Mouse (Mus musculus) gastrocnemius, postnatal 14 days (tissue): Measurements from ENCODE around the gene Aurkb. TPM values are rescaled to one million over a fixed set of nuclear protein-coding genes. Genes with fewer than 3 reads are reported as not detected.
"Not testable (repeated sequence)": the region's sequence is repeated elsewhere in the genome, so short reads cannot be mapped to it uniquely, and the experiment has no call there.

Source experiments
- DNase-seq: peaks from one replicate; pipeline ENCODE4 v3.0.0; 2021; ENCODE audit warnings: mixed read lengths
- intact Hi-C: fragments of 180-260 bp; cut with DNase I; formaldehyde crosslinking; loops from one replicate; pipeline ENCODE4 v1.15.1; 2025; ENCODE audit warnings: low total_unique reads
- long read RNA-seq, 2 experiments: library from polyadenylated mRNA; stranded (forward); transcript quantifications; one replicate each; pipeline ENCODE4 v2.0.0; 2021
- total RNA-seq, 2 experiments: library from RNA; stranded (reverse); gene quantifications; 2 replicates each; pipeline ENCODE4 v1.2.3; 2021

Aurkb gene
- total RNA-seq, result 1 to 10 TPM; 4.2 to 4.4 TPM
- long read RNA-seq, experiment 1, partial matches to known transcripts, result 0 of 5 reads
- long read RNA-seq, experiment 1, other reads (novel, unspliced or antisense), result 0 of 5 reads
- long read RNA-seq, experiment 2, transcript Aurkb-201 (8 exons, 1,950 nt), result major isoform, 7 of 8 reads
- long read RNA-seq, experiment 2, partial matches to known transcripts, result 0 of 8 reads
- long read RNA-seq, experiment 2, other reads (novel, unspliced or antisense), result 0 of 8 reads

GRCm38 (mm10) chr11:69045531-69046394, at the start of gene Aurkb:
Gene Aurkb, plus strand, starts transcription at chr11:69045647.
- intact Hi-C loops, result no loop called here
- peak; percentile 88 for DNase-seq

- DNase-seq, result no peak
- intact Hi-C loops, result no loop called here
Observed at GRCm38 (mm10) chr11:68997080-68997479, 48.4 kb upstream of the Aurkb start.

- intact Hi-C loops, DNase-seq: not testable (repeated sequence)
Observed at GRCm38 (mm10) chr11:69002782-69003181, 42.7 kb upstream of the Aurkb start.

GRCm38 (mm10) chr11:69003592-69003991, 41.9 kb upstream of the Aurkb start:
- intact Hi-C loops, result no loop called here
- DNase-seq, result no peak

GRCm38 (mm10) chr11:69005193-69005592, 40.3 kb upstream of the Aurkb start:
- intact Hi-C loops, result no loop called here
- DNase-seq, result no peak

GRCm38 (mm10) chr11:69006575-69006974, 38.9 kb upstream of the Aurkb start:
- intact Hi-C loops, DNase-seq: not testable (repeated sequence)

- intact Hi-C loops, result no loop called here
- DNase-seq, result peak; percentile 89
Observed at GRCm38 (mm10) chr11:69008182-69009121, 37.0 kb upstream of the Aurkb start, which contains the start of gene Pfas. Gene Pfas, minus strand, starts transcription at chr11:69008460.

GRCm38 (mm10) chr11:69009508-69009907, 35.9 kb upstream of the Aurkb start:
- no peak for DNase-seq

GRCm38 (mm10) chr11:69010400-69011323, 34.8 kb upstream of the Aurkb start:
- intact Hi-C loops, result no loop called here
- no peak for DNase-seq

More at GRCm38 (mm10) chr11:69009508-69009907, 35.9 kb upstream of the Aurkb start:
- intact Hi-C loops, result no loop called here

- DNase-seq, intact Hi-C loops: not testable (repeated sequence)
Observed at GRCm38 (mm10) chr11:69011445-69011844, 34.0 kb upstream of the Aurkb start.

- intact Hi-C loops, result no loop called here
- DNase-seq, result peak; percentile 88
Observed at GRCm38 (mm10) chr11:69012071-69012601, 33.3 kb upstream of the Aurkb start.

- intact Hi-C loops, result no loop called here
- peak; percentile 89 for DNase-seq
Observed at GRCm38 (mm10) chr11:69015644-69016441, 29.6 kb upstream of the Aurkb start, which contains the start of gene Ctc1. Gene Ctc1, plus strand, starts transcription at chr11:69015911.

- intact Hi-C loops, result no loop called here
- DNase-seq, result no peak
Observed at GRCm38 (mm10) chr11:69016755-69017154, 28.7 kb upstream of the Aurkb start.

- no peak for DNase-seq
- intact Hi-C loops, result no loop called here
Observed at GRCm38 (mm10) chr11:69020691-69021090, 24.8 kb upstream of the Aurkb start.

- no peak for DNase-seq
- intact Hi-C loops, result no loop called here
Observed at GRCm38 (mm10) chr11:69026562-69026961, 18.9 kb upstream of the Aurkb start.

GRCm38 (mm10) chr11:69028805-69029204, 16.6 kb upstream of the Aurkb start:
- no peak for DNase-seq
- intact Hi-C loops, result no loop called here

GRCm38 (mm10) chr11:69033552-69033951, 11.9 kb upstream of the Aurkb start:
- DNase-seq, result no peak
- intact Hi-C loops, result no loop called here
